Mouse (Mus musculus) kidney, adult 2 months (tissue): ENCODE measurements at regions not wholly inside any gene's neighbourhood (a gene's known extent, or its start where the extent isn't known, plus 50 kb on each side); places are given as distances from the start of the nearest gene placed in this dataset.
A peak's percentile ranks its signal among the peaks of the same experiment; 100 is the strongest.

Source experiments
- DNase-seq: peaks from one replicate; pipeline ENCODE4 v3.0.0; 2021
- H3K27ac ChIP-seq: fragments of 200-500 bp; 2 replicates; pipeline ENCODE4 v1.5.1; 2012; ENCODE audit warnings: low read depth, low read length, control low read depth, inconsistent platforms; ENCODE audit not compliant: insufficient read depth
- H3K27me3 ChIP-seq: fragments of 200-500 bp; replicated peaks from 2 replicates; pipeline ENCODE4 v1.6.1; 2012; ENCODE audit warnings: mild to moderate bottlenecking, moderate library complexity, low read length, inconsistent platforms; ENCODE audit not compliant: control insufficient read depth, insufficient read depth
- H3K36me3 ChIP-seq: fragments of 200-500 bp; 2 replicates; pipeline ENCODE4 v1.6.1; 2012; ENCODE audit warnings: mild to moderate bottlenecking, moderate library complexity, low read length, inconsistent platforms; ENCODE audit not compliant: control insufficient read depth, insufficient read depth
- H3K4me1 ChIP-seq: fragments of 200-500 bp; 2 replicates; pipeline ENCODE4 v1.6.1; 2011; ENCODE audit warnings: low read length; ENCODE audit not compliant: control insufficient read depth, insufficient read depth
- H3K4me3 ChIP-seq: fragments of 200-500 bp; 2 replicates; pipeline ENCODE4 v1.5.1; 2011; ENCODE audit warnings: mild to moderate bottlenecking, low read depth, low read length, control low read depth; ENCODE audit not compliant: insufficient read depth
- CTCF ChIP-seq: fragments of 200-500 bp; conservative IDR thresholded peaks from 2 replicates; pipeline ENCODE4 v1.5.1; 2011; ENCODE audit warnings: low read depth, mild to moderate bottlenecking, control low read depth, low read length, moderate library complexity, mixed read lengths; ENCODE audit not compliant: insufficient read depth, insufficient read length
- POLR2A ChIP-seq: fragments of 200-500 bp; IDR thresholded peaks from one replicate; pipeline ENCODE4 v1.6.1; 2011; ENCODE audit warnings: low read depth, low read length, control low read depth
- WGBS: fragments of 180-500 bp; shearing (Covaris S2); methylation state at CpG from one replicate; pipeline ENCODE4 v1.1.7; 2018; 5-methylcytosine and 5-hydroxymethylcytosine counted together

GRCm38 (mm10) chr2:167802494-167802893 is 112.9 kb upstream of the Tmem189 start:
- DNase-seq = peak; percentile 74
- Histone ChIP-seq H3K27me3 (no peaks in the 10 kb centered on the region), H3K4me3 (no peak overlapping the region), H3K4me1 (peaks cover 10% of the 10 kb centered on the region), H3K27ac (no peak overlapping the region), H3K36me3 (no peaks in the 10 kb centered on the region)
- 62% methylated on average over 9 of the region's 9 CpGs for WGBS
- no peak for TF ChIP-seq POLR2A
- TF ChIP-seq CTCF = no peak

DNA sequence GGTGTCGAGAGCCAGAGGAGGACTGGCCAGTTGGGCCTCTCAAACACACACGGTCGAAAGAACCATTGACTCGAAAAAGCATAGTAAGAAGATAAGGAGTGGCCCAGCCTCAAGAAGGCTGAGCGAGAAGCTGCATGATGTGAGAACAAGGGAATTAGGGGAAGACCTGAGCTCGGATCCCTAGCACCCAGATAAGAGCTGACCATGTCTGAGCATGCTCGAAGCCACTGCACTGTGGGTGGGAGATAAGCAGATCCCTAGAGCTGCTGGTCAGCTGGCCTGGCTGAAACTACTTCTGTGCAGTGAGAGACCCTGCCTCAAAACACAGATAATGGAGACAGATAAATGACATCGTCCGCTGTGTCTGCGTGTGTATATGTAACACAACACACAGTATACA is 111.8 kb upstream of the Tmem189 start:
- no peak overlapping the region for H3K27ac ChIP-seq
- peaks cover 10% of the 10 kb centered on the region for H3K4me1 ChIP-seq
- H3K36me3 ChIP-seq = no peaks in the 10 kb centered on the region
- WGBS = 93% methylated on average over 10 of the region's 10 CpGs
- DNase-seq = no peak
- H3K4me3 ChIP-seq = no peak overlapping the region
- H3K27me3 ChIP-seq = no peaks in the 10 kb centered on the region
- TF ChIP-seq CTCF (no peak), POLR2A (no peak)

DNA sequence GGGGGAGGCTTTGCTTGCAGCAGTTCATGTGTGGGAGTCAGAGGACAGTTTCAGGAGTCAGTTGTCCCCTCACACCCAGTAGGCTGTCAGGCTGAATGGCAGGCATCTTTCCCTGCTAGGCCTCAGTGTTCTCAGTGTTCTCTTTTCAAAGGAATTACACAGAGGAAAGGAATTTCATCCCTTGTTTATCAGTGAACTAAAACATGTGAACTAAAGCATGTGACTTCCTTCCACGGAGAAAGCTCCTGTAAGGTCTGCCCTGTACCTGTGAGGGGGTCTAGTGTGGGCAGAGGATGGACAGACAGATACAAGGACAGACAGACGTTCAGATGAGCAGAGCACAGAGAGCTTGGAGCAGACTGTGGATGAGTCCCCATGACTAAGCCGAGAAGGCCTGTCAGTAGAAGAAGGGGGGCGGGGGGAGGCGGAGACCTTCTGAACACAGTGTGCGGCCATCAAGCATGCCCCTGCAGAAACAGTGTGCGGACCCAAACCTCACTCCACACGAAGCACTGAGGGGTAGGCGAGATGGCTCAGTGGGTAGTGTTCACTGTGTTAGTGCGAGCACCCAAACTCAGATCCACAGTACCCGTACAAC is 111.1 kb upstream of the Tmem189 start:
- no peak for TF ChIP-seq CTCF
- no peak for TF ChIP-seq POLR2A
- no peak overlapping the region for H3K27ac ChIP-seq

DNA sequence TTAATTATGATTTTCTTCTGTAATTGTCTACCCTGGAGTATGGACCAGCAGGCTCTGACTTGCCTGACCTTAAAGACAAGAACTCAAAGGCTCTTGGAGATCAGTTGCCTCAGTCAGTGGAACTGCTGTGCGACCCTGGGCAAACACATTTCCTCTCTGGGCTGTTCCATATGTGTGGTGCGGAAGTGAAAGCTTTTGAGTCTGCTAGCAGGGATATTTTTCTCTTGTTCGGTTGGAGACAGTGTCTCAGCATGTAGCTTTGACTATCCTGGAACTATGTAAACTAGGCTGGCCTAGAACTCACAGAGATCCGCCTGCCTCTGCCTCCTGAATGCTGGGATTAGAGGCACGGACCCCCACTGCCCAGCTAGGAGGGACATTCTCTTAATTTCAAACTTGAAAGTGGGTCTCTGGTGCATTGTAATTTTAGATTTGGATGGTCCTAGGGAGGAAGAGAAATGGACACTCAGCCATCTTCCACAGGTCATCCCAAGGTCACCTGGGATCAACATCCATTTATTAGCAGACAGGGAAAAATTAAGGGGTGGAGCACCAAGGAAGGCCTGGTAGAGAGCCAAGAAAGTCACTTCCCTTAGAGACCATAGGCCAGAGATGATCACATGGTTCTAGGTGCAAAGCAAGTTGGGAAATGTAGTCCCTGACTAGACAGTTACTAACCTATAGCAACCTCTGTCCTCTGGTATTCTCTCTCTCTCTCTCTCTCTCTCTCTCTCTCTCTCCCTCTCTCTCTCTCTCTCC is 110.2 kb upstream of the Tmem189 start:
- Histone ChIP-seq H3K27ac (no peak overlapping the region), H3K36me3 (no peaks in the 10 kb centered on the region), H3K4me1 (no peaks in the 10 kb centered on the region; the same call in 1 of the 2 replicates), H3K4me3 (no peak overlapping the region), H3K27me3 (no peaks in the 10 kb centered on the region)
- peak; percentile 69 for DNase-seq
- TF ChIP-seq POLR2A (no peak), CTCF (no peak)
- 89% methylated on average over 5 of the region's 5 CpGs for WGBS

More for the DNA sequence above, 111.1 kb upstream of the Tmem189 start:
- Histone ChIP-seq H3K36me3 (no peaks in the 10 kb centered on the region), H3K4me3 (no peak overlapping the region), H3K27me3 (no peaks in the 10 kb centered on the region), H3K4me1 (peaks cover 6% of the 10 kb centered on the region)
- DNase-seq = no peak
- 75% methylated on average over 11 of the region's 11 CpGs for WGBS

- Histone ChIP-seq H3K27me3 (no peaks in the 10 kb centered on the region), H3K4me1 (no peaks in the 10 kb centered on the region; the same call in 1 of the 2 replicates), H3K4me3 (no peak overlapping the region), H3K36me3 (no peaks in the 10 kb centered on the region), H3K27ac (no peak overlapping the region)
- WGBS = 85% methylated on average over 9 of the region's 9 CpGs
- DNase-seq = peak; percentile 72
- TF ChIP-seq POLR2A (no peak), CTCF (no peak)
Measured at GRCm38 (mm10) chr2:167798969-167799513, 109.4 kb upstream of the Tmem189 start.

DNA sequence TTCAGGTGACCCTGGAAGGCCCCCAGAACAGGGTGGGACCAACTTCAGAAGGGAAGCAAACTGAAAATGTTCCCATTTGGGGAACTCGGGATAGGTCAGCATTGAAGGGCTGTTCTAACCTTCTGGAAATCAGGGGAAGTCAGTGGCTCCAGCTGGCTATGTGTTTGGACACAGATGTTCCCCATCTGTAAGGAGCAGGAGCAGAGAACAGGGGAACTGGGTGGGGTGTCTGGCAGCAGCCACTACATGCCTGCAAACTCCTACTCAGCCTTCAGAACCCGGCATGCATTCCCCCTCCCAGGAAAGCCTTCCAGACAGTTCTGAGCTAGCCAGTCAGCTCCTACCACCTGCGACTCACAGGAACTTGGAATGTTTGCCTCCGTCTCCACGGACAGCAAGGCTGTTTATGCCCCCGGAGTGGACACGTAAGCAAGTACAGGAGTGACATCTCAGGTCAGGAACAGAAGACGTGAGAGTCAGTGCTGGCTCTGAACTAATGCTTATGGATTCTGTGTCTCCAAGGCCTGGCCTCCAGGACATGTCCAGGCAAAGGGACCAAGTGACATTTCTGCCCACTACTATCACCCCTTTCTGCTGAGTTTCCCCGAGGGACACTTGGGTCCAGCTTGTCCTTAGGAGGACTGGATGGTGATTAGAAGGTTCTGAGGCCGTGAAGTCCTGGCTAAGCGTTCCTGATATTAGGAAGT is 108.6 kb upstream of the Tmem189 start:
- no peak overlapping the region for H3K4me3 ChIP-seq
- H3K27ac ChIP-seq = no peak overlapping the region
- WGBS = 85% methylated on average over 11 of the region's 11 CpGs
- TF ChIP-seq POLR2A (no peak), CTCF (no peak)
- DNase-seq = no peak
- H3K36me3 ChIP-seq = no peaks in the 10 kb centered on the region
- no peaks in the 10 kb centered on the region for H3K27me3 ChIP-seq
- no peaks in the 10 kb centered on the region; the same call in 1 of the 2 replicates for H3K4me1 ChIP-seq
